Mouse (Mus musculus): Measurements from ENCODE around the gene Fancd2. TPM values are rescaled to one million over a fixed set of nuclear protein-coding genes. Genes with fewer than 3 reads are reported as not detected.

Gene Fancd2
- polyA plus RNA-seq, 1 experiment = 4.8 TPM

GRCm38 (mm10) chr6:113632863-113633262, 101.4 kb downstream of the Fancd2 start:
- Histone ChIP-seq H3K4me3 (ENCODE audit: insufficient read depth, poor library complexity, severe bottlenecking) (no peak overlapping the region), H3K79me2 (ENCODE audit: control insufficient read depth, insufficient read depth) (peaks cover 1% of the 10 kb centered on the region), H3K36me3 (ENCODE audit: control insufficient read depth, insufficient read depth) (peaks cover 42% of the 10 kb centered on the region), H3K79me3 (ENCODE audit: low read depth) (no peaks in the 10 kb centered on the region), H3K27me3 (ENCODE audit: control insufficient read depth, insufficient read depth, insufficient read length) (no peaks in the 10 kb centered on the region), H3ac (ENCODE audit: control insufficient read depth, insufficient read length, low read depth) (no peak overlapping the region)
- TF ChIP-seq CTCF (IDR thresholded peaks at IDR 0.05; ENCODE audit: control insufficient read depth, insufficient read depth, insufficient read length) = no peak
- no peak for TF ChIP-seq MYOD1 (IDR thresholded peaks at IDR 0.05; ENCODE audit: control insufficient read depth, insufficient read length, low read depth)

GRCm38 (mm10) chr6:113638302-113639040, 107.0 kb downstream of the Fancd2 start, which contains the start of gene Irak2:
Irak2 (plus strand) TSS chr6:113638467.
- peak within 1 kb of the TSS; percentile 29 for H3K4me3 ChIP-seq (ENCODE audit: insufficient read depth, poor library complexity, severe bottlenecking)
- no peaks in the 10 kb centered on the region for H3K27me3 ChIP-seq (ENCODE audit: control insufficient read depth, insufficient read depth, insufficient read length)
- H3K79me3 ChIP-seq (ENCODE audit: low read depth) = no peaks in the 10 kb centered on the region
- H3K79me2 ChIP-seq (ENCODE audit: control insufficient read depth, insufficient read depth) = no peaks in the 10 kb centered on the region
- peak within 1 kb of the TSS; percentile 77 for H3ac ChIP-seq (ENCODE audit: control insufficient read depth, insufficient read length, low read depth)
- TF ChIP-seq MYOD1 (IDR thresholded peaks at IDR 0.05; ENCODE audit: control insufficient read depth, insufficient read length, low read depth) (no peak), CTCF (IDR thresholded peaks at IDR 0.05; ENCODE audit: control insufficient read depth, insufficient read depth, insufficient read length) (peak; percentile 99), MAX (IDR thresholded peaks at IDR 0.05) (peak; percentile 94)
- no peaks in the 10 kb centered on the region for H3K36me3 ChIP-seq (ENCODE audit: control insufficient read depth, insufficient read depth)

- H3K4me3 ChIP-seq (ENCODE audit: insufficient read depth, poor library complexity, severe bottlenecking) = no peak overlapping the region
- TF ChIP-seq MYOD1 (IDR thresholded peaks at IDR 0.05; ENCODE audit: control insufficient read depth, insufficient read length, low read depth) (no peak), USF1 (IDR thresholded peaks at IDR 0.05; ENCODE audit: low read depth) (no peak), FOSL1 (IDR thresholded peaks at IDR 0.05; ENCODE audit: insufficient read depth, low read length, poor library complexity, severe bottlenecking) (no peak), CEBPB (IDR thresholded peaks at IDR 0.05; ENCODE audit: low read depth) (no peak)
Observed at GRCm38 (mm10) chr6:113639201-113639600, 107.7 kb downstream of the Fancd2 start.

GRCm38 (mm10) chr6:113642605-113643004, 111.1 kb downstream of the Fancd2 start:
- Histone ChIP-seq H3K27me3 (ENCODE audit: control insufficient read depth, insufficient read depth, insufficient read length) (no peaks in the 10 kb centered on the region), H3K79me3 (ENCODE audit: low read depth) (no peaks in the 10 kb centered on the region), H3K79me2 (ENCODE audit: control insufficient read depth, insufficient read depth) (no peaks in the 10 kb centered on the region), H3ac (ENCODE audit: control insufficient read depth, insufficient read length, low read depth) (no peak overlapping the region), H3K36me3 (ENCODE audit: control insufficient read depth, insufficient read depth) (no peaks in the 10 kb centered on the region), H3K4me3 (ENCODE audit: insufficient read depth, poor library complexity, severe bottlenecking) (no peak overlapping the region)
- TF ChIP-seq CEBPB (IDR thresholded peaks at IDR 0.05; ENCODE audit: low read depth) (no peak), FOSL1 (IDR thresholded peaks at IDR 0.05; ENCODE audit: insufficient read depth, low read length, poor library complexity, severe bottlenecking) (no peak), MAX (IDR thresholded peaks at IDR 0.05) (no peak), USF1 (IDR thresholded peaks at IDR 0.05; ENCODE audit: low read depth) (no peak), MYOD1 (IDR thresholded peaks at IDR 0.05; ENCODE audit: control insufficient read depth, insufficient read length, low read depth) (no peak), MYOG (IDR thresholded peaks at IDR 0.05; ENCODE audit: control insufficient read depth, extremely low read depth, insufficient read length) (no peak), CTCF (IDR thresholded peaks at IDR 0.05; ENCODE audit: control insufficient read depth, insufficient read depth, insufficient read length) (no peak)

More at GRCm38 (mm10) chr6:113639201-113639600, 107.7 kb downstream of the Fancd2 start:
- Histone ChIP-seq H3K79me3 (ENCODE audit: low read depth) (no peaks in the 10 kb centered on the region), H3ac (ENCODE audit: control insufficient read depth, insufficient read length, low read depth) (no peak overlapping the region), H3K36me3 (ENCODE audit: control insufficient read depth, insufficient read depth) (no peaks in the 10 kb centered on the region), H3K79me2 (ENCODE audit: control insufficient read depth, insufficient read depth) (no peaks in the 10 kb centered on the region), H3K27me3 (ENCODE audit: control insufficient read depth, insufficient read depth, insufficient read length) (no peaks in the 10 kb centered on the region)

GRCm38 (mm10) chr6:113643021-113643420, 111.5 kb downstream of the Fancd2 start:
- no peaks in the 10 kb centered on the region for H3K36me3 ChIP-seq (ENCODE audit: control insufficient read depth, insufficient read depth)
- no peak overlapping the region for H3K4me3 ChIP-seq (ENCODE audit: insufficient read depth, poor library complexity, severe bottlenecking)
- TF ChIP-seq MAX (IDR thresholded peaks at IDR 0.05) (no peak), FOSL1 (IDR thresholded peaks at IDR 0.05; ENCODE audit: insufficient read depth, low read length, poor library complexity, severe bottlenecking) (no peak), MYOG (IDR thresholded peaks at IDR 0.05; ENCODE audit: control insufficient read depth, extremely low read depth, insufficient read length) (no peak), MYOD1 (IDR thresholded peaks at IDR 0.05; ENCODE audit: control insufficient read depth, insufficient read length, low read depth) (no peak), USF1 (IDR thresholded peaks at IDR 0.05; ENCODE audit: low read depth) (no peak), CTCF (IDR thresholded peaks at IDR 0.05; ENCODE audit: control insufficient read depth, insufficient read depth, insufficient read length) (no peak), CEBPB (IDR thresholded peaks at IDR 0.05; ENCODE audit: low read depth) (no peak)
- no peaks in the 10 kb centered on the region for H3K27me3 ChIP-seq (ENCODE audit: control insufficient read depth, insufficient read depth, insufficient read length)
- no peaks in the 10 kb centered on the region for H3K79me2 ChIP-seq (ENCODE audit: control insufficient read depth, insufficient read depth)
- H3K79me3 ChIP-seq (ENCODE audit: low read depth) = no peaks in the 10 kb centered on the region
- no peak overlapping the region for H3ac ChIP-seq (ENCODE audit: control insufficient read depth, insufficient read length, low read depth)

GRCm38 (mm10) chr6:113643967-113644366, 112.5 kb downstream of the Fancd2 start:
- no peaks in the 10 kb centered on the region for H3K79me2 ChIP-seq (ENCODE audit: control insufficient read depth, insufficient read depth)
- H3ac ChIP-seq (ENCODE audit: control insufficient read depth, insufficient read length, low read depth) = no peak overlapping the region
- no peaks in the 10 kb centered on the region for H3K36me3 ChIP-seq (ENCODE audit: control insufficient read depth, insufficient read depth)
- H3K79me3 ChIP-seq (ENCODE audit: low read depth) = no peaks in the 10 kb centered on the region
- no peak for TF ChIP-seq USF1 (IDR thresholded peaks at IDR 0.05; ENCODE audit: low read depth)
- no peak for TF ChIP-seq MYOG (IDR thresholded peaks at IDR 0.05; ENCODE audit: control insufficient read depth, extremely low read depth, insufficient read length)
- TF ChIP-seq CEBPB (IDR thresholded peaks at IDR 0.05; ENCODE audit: low read depth) = no peak
- no peak for TF ChIP-seq MYOD1 (IDR thresholded peaks at IDR 0.05; ENCODE audit: control insufficient read depth, insufficient read length, low read depth)
- TF ChIP-seq CTCF (IDR thresholded peaks at IDR 0.05; ENCODE audit: control insufficient read depth, insufficient read depth, insufficient read length) = no peak
- no peak for TF ChIP-seq MAX (IDR thresholded peaks at IDR 0.05)
- no peak for TF ChIP-seq FOSL1 (IDR thresholded peaks at IDR 0.05; ENCODE audit: insufficient read depth, low read length, poor library complexity, severe bottlenecking)
- H3K27me3 ChIP-seq (ENCODE audit: control insufficient read depth, insufficient read depth, insufficient read length) = no peaks in the 10 kb centered on the region
- H3K4me3 ChIP-seq (ENCODE audit: insufficient read depth, poor library complexity, severe bottlenecking) = no peak overlapping the region
